Mouse (Mus musculus) embryonic facial prominence, embryonic 12.5 days (tissue): ENCODE data around the gene Mertk. TPM values are rescaled to one million over a fixed set of nuclear protein-coding genes. Genes with fewer than 3 reads are reported as not detected.
A peak's percentile ranks its signal among the peaks of the same experiment; 100 is the strongest.

Experiments
- ATAC-seq: fragments of 200-750 bp; cut with Nextera tagmentation; 2 replicates; pipeline ENCODE4 v1.8.0; 2017; ENCODE audit not compliant: insufficient number of reproducible peaks, insufficient read depth, low FRiP score, low TSS enrichment
- H3K27ac ChIP-seq: fragments of 300-500 bp; sonication (generic); 2 replicates; pipeline ENCODE4 v1.5.1; 2016; ENCODE audit warnings: mild to moderate bottlenecking
- H3K27me3 ChIP-seq: fragments of 300-500 bp; sonication (generic); 2 replicates; pipeline ENCODE4 v1.6.1; 2016; ENCODE audit warnings: mild to moderate bottlenecking, moderate library complexity
- H3K36me3 ChIP-seq: fragments of 300-500 bp; sonication (generic); 2 replicates; pipeline ENCODE4 v1.6.1; 2016; ENCODE audit warnings: mild to moderate bottlenecking
- H3K4me1 ChIP-seq: fragments of 300-500 bp; sonication (generic); 2 replicates; pipeline ENCODE4 v1.6.1; 2016
- H3K4me2 ChIP-seq: fragments of 300-500 bp; sonication (generic); replicated peaks from 2 replicates; pipeline ENCODE4 v1.6.1; 2016; ENCODE audit warnings: mild to moderate bottlenecking, moderate library complexity
- H3K4me3 ChIP-seq: fragments of 300-500 bp; sonication (generic); 2 replicates; pipeline ENCODE4 v1.5.1; 2016; ENCODE audit warnings: mild to moderate bottlenecking
- H3K9ac ChIP-seq: fragments of 300-500 bp; sonication (generic); 2 replicates; pipeline ENCODE4 v1.6.1; 2016; ENCODE audit warnings: mild to moderate bottlenecking, moderate library complexity
- H3K9me3 ChIP-seq: fragments of 300-500 bp; sonication (generic); 2 replicates; pipeline ENCODE4 v1.6.1; 2016; ENCODE audit warnings: mild to moderate bottlenecking, moderate library complexity
- WGBS: fragments of 180-500 bp; shearing (Covaris S2); methylation state at CpG from one replicate; pipeline ENCODE4 v1.1.7; 2016; 5-methylcytosine and 5-hydroxymethylcytosine counted together
- polyA plus RNA-seq: library from polyadenylated mRNA; unstranded; fragments of >200 nt; fragmentation: Nextera tagmentation; extraction: Ambion mirVana; gene quantifications from 2 replicates; pipeline ENCODE4 v1.2.1, GENCODE M21; 2016

Mertk gene
- polyA plus RNA-seq, 1 experiment from 2014 or later: 14.0 TPM

DNA sequence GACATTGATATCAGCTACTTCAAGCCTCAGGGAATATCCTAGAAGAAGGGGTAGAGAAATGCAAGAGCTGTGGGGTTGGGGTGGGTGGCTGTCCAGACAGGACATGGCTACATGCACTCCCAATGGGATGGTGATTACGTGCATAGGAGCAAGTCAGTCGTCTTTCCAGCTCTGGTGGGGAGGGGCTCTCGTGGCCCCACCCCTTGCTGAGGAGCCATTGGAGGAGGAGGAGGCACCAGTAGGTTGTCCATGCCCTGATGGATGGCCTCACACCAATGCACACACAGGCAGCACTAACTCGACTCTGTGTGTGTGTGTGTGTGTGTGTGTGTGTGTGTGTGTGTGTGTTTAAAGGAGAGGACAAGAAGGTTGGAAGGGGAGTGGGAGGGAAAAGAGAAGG, 106.6 kb downstream of the Mertk start:
- Histone ChIP-seq H3K27me3 (no peaks in the 10 kb centered on the region), H3K4me2 (no peak overlapping the region), H3K4me3 (no peak overlapping the region), H3K9ac (no peak overlapping the region), H3K36me3 (peaks cover 27% of the 10 kb centered on the region), H3K9me3 (no peaks in the 10 kb centered on the region), H3K4me1 (no peaks in the 10 kb centered on the region), H3K27ac (no peak overlapping the region)
- ATAC-seq: no peak
- WGBS: 76% methylated on average over 4 of the region's 4 CpGs

DNA sequence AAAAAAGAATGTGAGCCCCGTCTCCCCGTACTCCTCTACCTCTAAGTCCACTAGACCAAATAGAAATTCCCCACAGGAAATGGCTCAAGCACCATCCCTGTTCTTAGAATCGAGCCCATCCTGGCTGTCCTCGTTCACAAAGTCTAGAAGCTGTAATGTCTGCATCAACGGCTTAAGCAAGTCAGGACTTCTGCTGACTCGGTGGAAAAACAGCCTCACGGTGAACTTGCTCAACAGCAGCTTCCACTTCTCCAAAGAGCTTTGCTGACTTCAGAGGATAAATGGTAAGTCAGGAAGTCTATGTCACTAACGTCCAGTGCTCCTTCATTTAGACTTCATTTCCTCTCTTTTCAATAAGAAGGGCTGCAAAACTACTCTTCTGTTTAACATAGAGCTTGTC, 107.8 kb downstream of the Mertk start:
- no peak overlapping the region for H3K9ac ChIP-seq
- no peak for ATAC-seq
- no peaks in the 10 kb centered on the region for H3K27me3 ChIP-seq
- no peak overlapping the region for H3K27ac ChIP-seq
- H3K36me3 ChIP-seq: peaks cover 16% of the 10 kb centered on the region
- H3K4me3 ChIP-seq: no peak overlapping the region
- H3K9me3 ChIP-seq: no peaks in the 10 kb centered on the region
- WGBS: 71% methylated on average over 8 of the region's 8 CpGs
- H3K4me2 ChIP-seq: no peak overlapping the region
- no peaks in the 10 kb centered on the region for H3K4me1 ChIP-seq

DNA sequence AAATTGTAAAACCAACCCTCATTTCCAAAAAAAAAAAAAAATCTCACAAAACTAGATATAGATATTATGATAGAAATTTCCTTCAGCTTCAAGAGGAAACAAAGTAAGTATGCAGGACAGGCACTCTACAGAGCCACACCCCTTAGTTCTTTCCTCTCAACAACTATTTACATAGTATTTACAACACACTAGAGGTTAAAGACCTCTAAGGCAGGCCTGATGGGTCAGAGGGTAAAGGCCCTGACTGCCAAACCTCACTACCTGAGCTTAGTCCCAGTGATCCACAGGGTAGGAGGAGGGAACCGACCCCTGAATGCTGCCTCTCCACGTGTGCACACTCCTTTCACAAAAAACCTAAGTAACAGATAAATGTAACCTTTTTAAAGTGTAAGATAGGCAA, 114.0 kb downstream of the Mertk start:
- H3K27ac ChIP-seq: no peak overlapping the region
- H3K36me3 ChIP-seq: no peaks in the 10 kb centered on the region
- no peak overlapping the region for H3K4me3 ChIP-seq
- no peak overlapping the region for H3K9ac ChIP-seq
- no peaks in the 10 kb centered on the region for H3K27me3 ChIP-seq
- 44% methylated on average over 2 of the region's 2 CpGs for WGBS
- 0 out of 2 replicates have a peak, but pooled peaks cover 4% of the 10 kb centered on the region for H3K4me1 ChIP-seq
- no peaks in the 10 kb centered on the region for H3K9me3 ChIP-seq
- H3K4me2 ChIP-seq: no peak overlapping the region
- ATAC-seq: no peak

DNA sequence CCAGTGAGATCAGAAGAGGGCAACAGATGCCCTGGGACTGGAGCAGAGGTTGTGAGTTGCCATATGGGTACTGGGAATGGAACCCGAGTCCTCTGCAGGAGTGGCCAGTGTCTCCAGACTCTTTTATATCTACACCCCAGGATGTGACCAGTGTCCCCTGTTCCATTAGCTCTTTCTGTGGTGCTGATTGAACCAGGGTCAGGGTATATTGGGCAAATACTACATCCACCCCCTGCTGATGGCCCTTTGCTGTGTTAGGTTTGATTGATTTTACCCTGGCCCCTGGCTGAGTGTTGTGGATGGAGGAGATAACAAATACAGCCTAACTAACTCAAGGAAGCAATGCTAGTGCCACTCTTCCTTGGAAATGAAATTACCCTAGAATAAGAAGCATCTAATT, 117.6 kb downstream of the Mertk start:
- H3K4me3 ChIP-seq: no peak overlapping the region
- ATAC-seq: no peak
- H3K9me3 ChIP-seq: no peaks in the 10 kb centered on the region
- peaks cover 10% of the 10 kb centered on the region for H3K4me1 ChIP-seq
- no peak overlapping the region for H3K27ac ChIP-seq
- H3K36me3 ChIP-seq: no peaks in the 10 kb centered on the region
- H3K27me3 ChIP-seq: no peaks in the 10 kb centered on the region
- H3K9ac ChIP-seq: no peak overlapping the region
- no peak overlapping the region for H3K4me2 ChIP-seq
- WGBS: 78% methylated on average over 1 of the region's 1 CpGs

DNA sequence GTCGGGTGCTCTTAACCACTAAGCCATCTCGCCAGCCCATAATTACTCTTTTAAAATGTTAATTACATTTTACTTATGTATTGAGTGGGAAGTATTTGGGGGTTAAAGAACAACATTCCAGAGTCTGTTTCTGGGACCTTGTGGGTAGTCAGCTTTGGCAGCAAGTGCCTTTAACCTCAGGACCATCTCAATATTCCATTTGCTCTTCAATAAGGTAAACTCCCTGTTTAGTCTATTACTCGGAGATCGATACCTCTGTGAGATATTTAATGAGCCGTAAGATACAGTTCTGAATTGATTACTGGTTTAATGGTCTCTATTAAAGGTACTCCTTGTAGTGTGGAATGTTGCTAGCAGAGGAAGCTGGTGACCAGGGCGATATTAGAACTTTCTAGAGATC, 118.2 kb downstream of the Mertk start:
- Histone ChIP-seq H3K27ac (no peak overlapping the region), H3K36me3 (no peaks in the 10 kb centered on the region), H3K4me3 (peak overlapping the region; percentile 91), H3K9me3 (no peaks in the 10 kb centered on the region), H3K9ac (no peak overlapping the region), H3K4me1 (peaks cover 10% of the 10 kb centered on the region), H3K27me3 (no peaks in the 10 kb centered on the region), H3K4me2 (peak overlapping the region; percentile 78)
- 37% methylated on average over 6 of the region's 6 CpGs for WGBS
- ATAC-seq: no peak

DNA sequence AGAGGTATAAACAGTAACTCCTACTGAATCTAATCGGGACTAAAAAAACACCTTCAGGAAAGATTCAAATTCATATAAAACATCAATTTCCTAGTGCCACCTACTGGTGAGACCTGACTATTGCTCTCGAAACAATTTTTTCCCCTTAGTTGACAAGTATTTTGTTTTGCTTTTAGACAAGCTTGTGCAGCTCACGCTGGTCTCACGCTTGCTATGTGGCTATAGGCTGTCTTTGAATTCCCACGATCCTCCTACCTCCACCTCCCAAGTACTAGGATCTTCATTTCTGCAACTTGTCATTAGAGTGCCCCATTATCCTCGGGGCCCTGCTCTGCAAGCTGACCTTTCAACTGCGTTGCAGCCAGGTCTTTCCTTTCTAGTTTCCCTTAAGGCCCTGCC, 118.6 kb downstream of the Mertk start:
- Histone ChIP-seq H3K4me2 (peak overlapping the region; percentile 78), H3K4me1 (peaks cover 10% of the 10 kb centered on the region), H3K36me3 (no peaks in the 10 kb centered on the region), H3K27ac (peak overlapping the region; percentile 77), H3K9me3 (no peaks in the 10 kb centered on the region), H3K4me3 (peak overlapping the region; percentile 91), H3K27me3 (no peaks in the 10 kb centered on the region), H3K9ac (no peak overlapping the region)
- no peak; the same call in 1 of the 2 replicates for ATAC-seq
- under 1% methylated on average over 7 of the region's 7 CpGs for WGBS

DNA sequence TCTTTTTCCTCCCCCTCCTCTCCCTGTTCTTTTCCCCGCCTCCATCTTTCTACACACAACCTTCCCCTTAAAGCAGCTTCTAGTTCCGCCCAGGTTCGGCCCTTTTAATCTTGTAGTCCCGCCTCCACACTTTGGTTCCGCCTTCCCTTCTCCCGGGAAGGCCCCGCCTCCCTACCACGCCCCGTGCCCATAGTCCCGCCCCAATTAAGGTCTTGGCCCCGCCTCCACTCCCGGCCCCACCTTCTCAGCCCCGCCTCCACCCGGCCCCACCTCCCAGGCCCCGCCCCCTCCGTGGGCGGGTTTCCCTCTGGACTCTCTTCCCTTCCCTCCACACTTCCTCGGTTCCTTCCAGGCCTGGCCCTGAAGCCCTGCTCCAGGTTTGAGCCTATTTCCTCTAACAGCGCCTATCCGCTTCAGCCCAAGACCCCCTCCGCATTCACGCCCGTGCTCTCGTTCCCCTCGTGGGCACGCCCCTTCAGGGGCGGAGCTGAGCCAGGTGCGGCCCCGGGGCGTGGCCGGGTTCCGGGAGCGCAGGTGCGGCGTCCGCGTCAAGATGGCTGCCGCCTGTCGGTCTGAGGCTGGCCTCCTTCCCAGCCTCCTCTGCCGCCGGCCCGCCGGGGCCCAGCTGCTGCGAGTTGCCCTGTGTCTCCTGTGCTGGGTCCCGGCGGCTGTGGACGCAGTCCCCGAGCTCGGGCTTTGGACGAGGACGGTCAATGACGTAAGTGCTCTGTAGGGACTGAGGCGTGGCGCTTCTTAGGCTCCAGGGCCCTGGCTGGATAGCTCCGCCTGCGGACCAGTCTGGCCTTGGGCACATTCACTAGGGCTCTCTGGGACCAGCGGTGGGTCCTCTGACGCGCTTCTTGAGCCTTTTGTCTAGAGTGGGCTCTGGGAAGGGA, 119.3 kb downstream of the Mertk start, which contains the start of gene Tmem87b:
TSS of gene Tmem87b (plus strand) at position 333 of the 896 bp plus-strand sequence.
- ATAC-seq: peak; percentile 89
- Histone ChIP-seq H3K36me3 (no peaks in the 10 kb centered on the region), H3K4me1 (peaks cover 10% of the 10 kb centered on the region), H3K27ac (peak within 1 kb of the TSS; percentile 89), H3K27me3 (no peaks in the 10 kb centered on the region), H3K9ac (peak within 1 kb of the TSS; percentile 72), H3K4me3 (peak within 1 kb of the TSS; percentile 91), H3K4me2 (peak within 1 kb of the TSS; percentile 78), H3K9me3 (no peaks in the 10 kb centered on the region)
- 1% methylated on average over 59 of the region's 59 CpGs for WGBS

DNA sequence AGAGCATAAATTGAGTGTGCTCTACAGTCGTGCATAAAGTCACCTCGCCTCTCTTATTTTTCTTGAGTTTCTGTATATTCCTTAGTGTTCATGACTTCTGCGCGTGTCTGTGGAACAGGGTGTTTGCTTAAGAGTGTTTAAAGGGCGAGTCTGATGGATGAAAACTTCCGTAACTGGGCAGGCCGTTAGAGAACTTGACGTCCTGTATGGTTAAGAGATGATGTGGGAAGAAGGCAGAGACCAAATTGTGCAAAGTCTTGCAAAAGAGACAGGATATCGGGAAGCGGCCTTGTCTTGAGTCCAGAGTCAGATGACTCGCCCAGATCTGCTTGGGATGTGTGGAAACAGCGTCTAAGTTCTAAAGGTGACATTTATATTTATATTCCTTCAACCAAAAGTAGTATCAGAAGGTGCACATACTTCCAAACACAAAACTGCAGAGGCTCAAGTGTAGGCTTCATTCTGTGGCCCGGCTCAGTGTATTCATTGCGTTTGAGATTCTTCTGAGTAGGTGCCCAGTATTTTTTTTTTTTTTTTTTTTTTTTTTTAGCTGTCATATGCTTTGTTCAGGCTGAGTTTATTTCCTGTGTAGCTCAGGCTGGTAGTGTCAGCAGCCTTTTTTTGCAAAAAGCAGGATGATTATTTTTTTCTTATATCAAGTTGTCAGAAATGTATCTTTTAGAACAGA, 120.3 kb downstream of the Mertk start:
- Histone ChIP-seq H3K27me3 (no peaks in the 10 kb centered on the region), H3K9ac (peak overlapping the region; percentile 72), H3K4me1 (peaks cover 10% of the 10 kb centered on the region), H3K36me3 (peaks cover 7% of the 10 kb centered on the region; the same call in 1 of the 2 replicates), H3K27ac (peak overlapping the region; percentile 89), H3K4me2 (peak overlapping the region; percentile 78), H3K9me3 (no peaks in the 10 kb centered on the region), H3K4me3 (peak overlapping the region; percentile 91)
- ATAC-seq: no peak
- 21% methylated on average over 14 of the region's 14 CpGs for WGBS

DNA sequence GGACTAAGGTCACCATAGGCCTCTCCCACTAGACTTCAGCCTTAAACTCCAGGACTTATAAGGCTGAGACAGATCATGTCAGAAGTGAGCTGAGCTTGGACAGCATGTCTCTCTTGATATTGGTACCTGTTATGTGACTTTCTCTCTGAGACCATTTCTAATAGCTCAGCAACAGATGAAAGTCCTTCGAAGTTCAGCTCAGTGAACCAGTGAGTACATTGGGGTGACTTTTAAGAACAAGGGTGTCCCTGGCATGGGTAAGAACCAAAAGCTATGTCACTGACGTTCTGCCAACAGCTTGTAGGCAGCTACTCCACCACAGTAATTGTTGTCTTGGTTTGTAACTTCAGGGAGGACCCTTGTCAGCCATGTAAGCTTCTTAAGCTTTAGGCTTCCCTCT, 121.9 kb downstream of the Mertk start:
- Histone ChIP-seq H3K4me2 (no peak overlapping the region), H3K9me3 (no peaks in the 10 kb centered on the region), H3K4me3 (no peak overlapping the region), H3K27ac (no peak overlapping the region), H3K4me1 (peaks cover 8% of the 10 kb centered on the region), H3K9ac (no peak overlapping the region), H3K36me3 (peaks cover 12% of the 10 kb centered on the region; the same call in 1 of the 2 replicates), H3K27me3 (no peaks in the 10 kb centered on the region)
- no peak for ATAC-seq
- WGBS: 83% methylated on average over 2 of the region's 2 CpGs

DNA sequence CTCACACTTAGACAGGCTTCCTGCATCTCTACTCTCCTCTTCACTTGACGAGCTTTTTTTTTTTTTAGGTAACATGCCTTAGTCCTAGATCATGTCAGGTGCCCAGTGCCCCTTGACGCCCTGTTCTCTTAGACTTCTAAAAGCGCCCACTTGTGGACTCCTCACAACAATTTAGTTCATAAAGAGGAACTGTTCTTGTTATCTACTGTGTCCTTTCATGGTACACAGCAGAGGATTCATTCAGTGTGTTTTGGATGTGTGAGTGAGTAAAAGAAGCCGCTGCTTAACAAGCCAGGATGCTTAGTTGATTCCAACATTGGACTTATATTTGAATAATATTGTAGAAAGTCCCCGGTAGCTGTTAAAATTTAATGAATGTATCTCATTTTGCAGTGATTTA, 125.1 kb downstream of the Mertk start:
- WGBS: 93% methylated on average over 5 of the region's 5 CpGs
- Histone ChIP-seq H3K36me3 (peaks cover 23% of the 10 kb centered on the region), H3K27ac (no peak overlapping the region), H3K9ac (no peak overlapping the region), H3K4me1 (peaks cover 3% of the 10 kb centered on the region), H3K4me3 (no peak overlapping the region), H3K27me3 (no peaks in the 10 kb centered on the region), H3K9me3 (no peaks in the 10 kb centered on the region), H3K4me2 (no peak overlapping the region)
- ATAC-seq: no peak

DNA sequence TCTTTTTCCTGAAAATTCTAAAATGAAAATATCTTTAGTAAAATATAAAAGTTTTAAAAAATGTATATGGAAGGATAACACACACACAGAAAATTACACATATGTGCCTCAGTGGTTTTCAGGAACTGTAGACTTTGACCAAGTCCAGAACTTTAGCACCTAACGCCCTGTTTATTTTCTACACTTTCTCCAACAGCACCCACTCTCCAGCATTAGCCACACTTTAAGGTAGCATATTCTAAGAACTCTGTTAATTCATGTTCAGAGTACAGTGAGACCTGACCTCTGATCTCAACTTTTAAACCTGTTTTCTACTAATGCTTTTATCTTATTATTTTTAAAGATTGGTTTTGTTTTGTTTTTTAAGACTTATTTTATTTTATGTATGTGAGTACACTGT, 129.0 kb downstream of the Mertk start:
- Histone ChIP-seq H3K9me3 (no peaks in the 10 kb centered on the region), H3K36me3 (peaks cover 43% of the 10 kb centered on the region), H3K9ac (no peak overlapping the region), H3K4me3 (no peak overlapping the region), H3K27me3 (no peaks in the 10 kb centered on the region), H3K27ac (no peak overlapping the region), H3K4me1 (no peaks in the 10 kb centered on the region), H3K4me2 (no peak overlapping the region)
- ATAC-seq: no peak
- WGBS: 93% methylated on average over 1 of the region's 1 CpGs

DNA sequence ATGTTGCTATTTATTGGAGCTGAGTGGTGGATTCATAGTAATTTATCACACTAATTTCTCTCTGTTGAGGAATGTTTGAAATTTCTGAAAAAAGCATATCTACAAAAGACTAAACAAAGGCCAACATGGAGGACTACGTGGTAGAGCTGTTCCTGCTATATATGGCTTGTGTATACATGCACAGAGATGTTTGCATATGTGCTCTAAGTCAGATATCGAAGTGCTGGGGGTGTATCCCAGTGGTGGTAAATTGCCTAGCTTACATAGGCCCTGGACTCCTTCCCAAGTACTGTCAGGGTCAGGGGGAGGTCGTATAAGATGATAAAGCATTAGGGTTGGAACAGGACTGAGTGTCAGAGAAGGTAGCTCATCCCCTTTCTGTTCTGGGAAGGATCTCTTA, 133.9 kb downstream of the Mertk start:
- Histone ChIP-seq H3K4me1 (no peaks in the 10 kb centered on the region), H3K27me3 (no peaks in the 10 kb centered on the region), H3K9me3 (no peaks in the 10 kb centered on the region), H3K4me3 (no peak overlapping the region), H3K27ac (no peak overlapping the region), H3K4me2 (no peak overlapping the region), H3K9ac (no peak overlapping the region), H3K36me3 (peaks cover 59% of the 10 kb centered on the region)
- no peak for ATAC-seq
- 89% methylated on average over 3 of the region's 3 CpGs for WGBS
